Mouse (Mus musculus) lung, postnatal 0 days (tissue): Measurements from ENCODE around the gene Sfr1. TPM values are rescaled to one million over a fixed set of nuclear protein-coding genes. Genes with fewer than 3 reads are reported as not detected.

Source experiments
- ATAC-seq: fragments of 200-750 bp; cut with Nextera tagmentation; 2 replicates; pipeline ENCODE4 v1.8.0; 2017; ENCODE audit warnings: moderate library complexity
- DNase-seq: peaks from one replicate; pipeline ENCODE4 v3.0.0-alpha.2; 2016; ENCODE audit warnings: low spot score
- H3K27ac ChIP-seq: fragments of 300-500 bp; sonication (generic); 2 replicates; pipeline ENCODE4 v1.5.1; 2014; ENCODE audit warnings: antibody characterized with exemption, mild to moderate bottlenecking, low read length, mixed read lengths
- H3K27me3 ChIP-seq: fragments of 300-500 bp; sonication (generic); replicated peaks from 2 replicates; pipeline ENCODE4 v1.6.1; 2014; ENCODE audit warnings: low read length, mixed read lengths; ENCODE audit not compliant: insufficient read depth
- H3K36me3 ChIP-seq: fragments of 300-500 bp; sonication (generic); 2 replicates; pipeline ENCODE4 v1.6.1; 2014; ENCODE audit warnings: low read length, mixed read lengths; ENCODE audit not compliant: insufficient read depth
- H3K4me1 ChIP-seq: fragments of 300-500 bp; sonication (generic); 2 replicates; pipeline ENCODE4 v1.6.1; 2014; ENCODE audit warnings: antibody characterized with exemption, low read depth, low read length, mixed read lengths; ENCODE audit not compliant: insufficient read depth
- H3K4me2 ChIP-seq: fragments of 300-500 bp; sonication (generic); replicated peaks from 2 replicates; pipeline ENCODE4 v1.6.1; 2014; ENCODE audit warnings: low read depth, mild to moderate bottlenecking, low read length, moderate library complexity, mixed read lengths
- H3K4me3 ChIP-seq: fragments of 300-500 bp; sonication (generic); 2 replicates; pipeline ENCODE4 v1.5.1; 2014; ENCODE audit warnings: low read depth, low read length
- H3K9ac ChIP-seq: fragments of 300-500 bp; sonication (generic); replicated peaks from 2 replicates; pipeline ENCODE4 v1.6.1; 2014; ENCODE audit warnings: low read depth, mild to moderate bottlenecking
- H3K9me3 ChIP-seq: fragments of 300-500 bp; sonication (generic); 2 replicates; pipeline ENCODE4 v1.6.1; 2016; ENCODE audit warnings: low read length, mixed read lengths
- CTCF ChIP-seq: IDR thresholded peaks from 2 replicates; pipeline ENCODE4 v1.5.1; 2016; ENCODE audit warnings: antibody characterized with exemption, mild to moderate bottlenecking
- EP300 ChIP-seq: IDR thresholded peaks from 2 replicates; pipeline ENCODE4 v1.6.1; 2016; ENCODE audit warnings: antibody characterized with exemption, mild to moderate bottlenecking, control low read depth
- WGBS: fragments of 180-500 bp; shearing (Covaris S2); extraction: QIAGEN DNeasy Blood & Tissue Kit; methylation state at CpG from one replicate; pipeline ENCODE4 v1.1.7; 2014; 5-methylcytosine and 5-hydroxymethylcytosine counted together
- polyA plus RNA-seq: library from polyadenylated mRNA; unstranded; fragments of >200 nt; fragmentation: Nextera tagmentation; extraction: Ambion mirVana; gene quantifications from 2 replicates; pipeline ENCODE4 v1.2.1, GENCODE M21; 2015

Gene Sfr1
- polyA plus RNA-seq, 1 experiment from 2014 or later: 166 TPM

GRCm38 (mm10) chr19:47698266-47698665, 33.2 kb upstream of the Sfr1 start:
- TF ChIP-seq CTCF: no peak
- no peak for TF ChIP-seq EP300
- no peak overlapping the region for H3K9ac ChIP-seq
- no peaks in the 10 kb centered on the region for H3K4me1 ChIP-seq
- H3K27ac ChIP-seq: no peak overlapping the region
- H3K4me3 ChIP-seq: no peak overlapping the region
- no peaks in the 10 kb centered on the region for H3K27me3 ChIP-seq
- H3K36me3 ChIP-seq: no peaks in the 10 kb centered on the region
- 77% methylated on average over 9 of the region's 9 CpGs for WGBS
- ATAC-seq: no peak
- DNase-seq: no peak
- H3K4me2 ChIP-seq: no peak overlapping the region
- no peaks in the 10 kb centered on the region for H3K9me3 ChIP-seq

GRCm38 (mm10) chr19:47699743-47700142, 31.7 kb upstream of the Sfr1 start:
- Histone ChIP-seq H3K9ac (no peak overlapping the region), H3K27ac (no peak overlapping the region), H3K36me3 (no peaks in the 10 kb centered on the region), H3K4me1 (no peaks in the 10 kb centered on the region), H3K4me3 (no peak overlapping the region), H3K4me2 (no peak overlapping the region), H3K9me3 (no peaks in the 10 kb centered on the region), H3K27me3 (no peaks in the 10 kb centered on the region)
- ATAC-seq: peak; percentile 30; the same call in 1 of the 2 replicates
- TF ChIP-seq CTCF (no peak), EP300 (0 out of 2 replicates have a peak, but pooled peaks have one; percentile 19)
- 35% methylated on average over 9 of the region's 9 CpGs for WGBS
- DNase-seq: peak; percentile 68

GRCm38 (mm10) chr19:47700509-47700908, 31.0 kb upstream of the Sfr1 start:
- Histone ChIP-seq H3K4me2 (no peak overlapping the region), H3K36me3 (no peaks in the 10 kb centered on the region), H3K4me3 (no peak overlapping the region), H3K27me3 (no peaks in the 10 kb centered on the region), H3K4me1 (no peaks in the 10 kb centered on the region), H3K27ac (no peak overlapping the region), H3K9ac (no peak overlapping the region), H3K9me3 (no peaks in the 10 kb centered on the region)
- TF ChIP-seq EP300: no peak
- TF ChIP-seq CTCF: no peak
- ATAC-seq (no peak), DNase-seq (no peak)
- 75% methylated on average over 8 of the region's 8 CpGs for WGBS

- DNase-seq: no peak
- H3K9me3 ChIP-seq: no peaks in the 10 kb centered on the region
- no peaks in the 10 kb centered on the region for H3K4me1 ChIP-seq
- whole genome bisulfite sequencing: 62% methylated on average over 13 of the region's 13 CpGs
- ATAC-seq: no peak
- no peak overlapping the region for H3K4me3 ChIP-seq
- H3K4me2 ChIP-seq: no peak overlapping the region
- H3K27me3 ChIP-seq: no peaks in the 10 kb centered on the region
- no peak overlapping the region for H3K9ac ChIP-seq
- no peak overlapping the region for H3K27ac ChIP-seq
- TF ChIP-seq CTCF: no peak
- no peak for TF ChIP-seq EP300
- no peaks in the 10 kb centered on the region for H3K36me3 ChIP-seq
Measured at GRCm38 (mm10) chr19:47705080-47705771, 26.3 kb upstream of the Sfr1 start.

- no peak overlapping the region for H3K27ac ChIP-seq
- H3K4me3 ChIP-seq: no peak overlapping the region
- no peaks in the 10 kb centered on the region for H3K4me1 ChIP-seq
- H3K27me3 ChIP-seq: no peaks in the 10 kb centered on the region
- no peaks in the 10 kb centered on the region for H3K36me3 ChIP-seq
- no peak overlapping the region for H3K9ac ChIP-seq
- ATAC-seq: no peak
- H3K9me3 ChIP-seq: no peaks in the 10 kb centered on the region
- 89% methylated on average over 8 of the region's 8 CpGs for WGBS
- no peak for DNase-seq
- no peak overlapping the region for H3K4me2 ChIP-seq
- TF ChIP-seq CTCF (no peak), EP300 (no peak)
Measured at GRCm38 (mm10) chr19:47705772-47706309, 25.6 kb upstream of the Sfr1 start.

- H3K9ac ChIP-seq: no peak overlapping the region
- H3K4me3 ChIP-seq: no peak overlapping the region
- 76% methylated on average over 4 of the region's 4 CpGs for WGBS
- no peak for ATAC-seq
- H3K4me1 ChIP-seq: no peaks in the 10 kb centered on the region
- H3K4me2 ChIP-seq: no peak overlapping the region
- no peak for DNase-seq
- TF ChIP-seq EP300 (no peak), CTCF (no peak)
- H3K9me3 ChIP-seq: no peaks in the 10 kb centered on the region
- no peaks in the 10 kb centered on the region for H3K27me3 ChIP-seq
- no peaks in the 10 kb centered on the region for H3K36me3 ChIP-seq
- H3K27ac ChIP-seq: no peak overlapping the region
Measured at GRCm38 (mm10) chr19:47710376-47710775, 21.1 kb upstream of the Sfr1 start.
